Mouse (Mus musculus): ENCODE data around the gene Thsd4. TPM values are rescaled to one million over a fixed set of nuclear protein-coding genes. Genes with fewer than 3 reads are reported as not detected.
"Not testable (repeated sequence)": the region's sequence is repeated elsewhere in the genome, so short reads cannot be mapped to it uniquely, and the experiment has no call there.

Thsd4 gene
- total RNA-seq, 2 experiments from 2014 or later = 10.5 to 11.8 TPM

- intact Hi-C loops (cut with DNase I) = no loop called here
- DNase-seq = no peak
Measured at GRCm38 (mm10) chr9:59939691-59940090, 582.2 kb downstream of the Thsd4 start.

- no peak for DNase-seq
- intact Hi-C loops (cut with DNase I) = no loop called here
Measured at GRCm38 (mm10) chr9:59938529-59938928, 583.3 kb downstream of the Thsd4 start.

- intact Hi-C loops (cut with DNase I); DNase-seq: not testable (repeated sequence)
Measured at GRCm38 (mm10) chr9:59935866-59936265, 586.0 kb downstream of the Thsd4 start.

- intact Hi-C loops (cut with DNase I) = no loop called here
- DNase-seq = no peak
Measured at GRCm38 (mm10) chr9:59930248-59930647, 591.6 kb downstream of the Thsd4 start.

Other genes starting within 250 kb of the Thsd4 start
- gene Lrrc49, start 166.1 kb upstream of the Thsd4 start, total RNA-seq (2021) = 1 to 10 TPM; 5.7 to 6.8 TPM
- 1 to 10 TPM in 1 of 2 experiments, under 1 TPM in 1; 1.00 to 1.6 TPM for gene Larp6, start 190.9 kb upstream of the Thsd4 start, total RNA-seq (2021)